Mouse (Mus musculus) midbrain, embryonic 15.5 days (tissue): ENCODE measurements around the gene Cdk2ap2. TPM values are rescaled to one million over a fixed set of nuclear protein-coding genes. Genes with fewer than 3 reads are reported as not detected.
A peak's percentile ranks its signal among the peaks of the same experiment; 100 is the strongest.
"Not testable (repeated sequence)": the region's sequence is repeated elsewhere in the genome, so short reads cannot be mapped to it uniquely, and the experiment has no call there.

Source experiments
- ATAC-seq: fragments of 200-750 bp; cut with Nextera tagmentation; replicated peaks from 2 replicates; pipeline ENCODE4 v1.8.0; 2017; ENCODE audit warnings: moderate TSS enrichment
- H3K27ac ChIP-seq: fragments of 300-500 bp; sonication (generic); 2 replicates; pipeline ENCODE4 v1.5.1; 2015; ENCODE audit warnings: mild to moderate bottlenecking, inconsistent platforms
- H3K27me3 ChIP-seq: fragments of 300-500 bp; sonication (generic); replicated peaks from 2 replicates; pipeline ENCODE4 v1.6.1; 2015; ENCODE audit warnings: inconsistent platforms
- H3K36me3 ChIP-seq: fragments of 300-500 bp; sonication (generic); replicated peaks from 2 replicates; pipeline ENCODE4 v1.6.1; 2015; ENCODE audit warnings: inconsistent platforms
- H3K4me1 ChIP-seq: fragments of 300-500 bp; sonication (generic); 2 replicates; pipeline ENCODE4 v1.6.1; 2015; ENCODE audit warnings: inconsistent platforms
- H3K4me2 ChIP-seq: fragments of 300-500 bp; sonication (generic); 2 replicates; pipeline ENCODE4 v1.6.1; 2015; ENCODE audit warnings: inconsistent platforms, mild to moderate bottlenecking, moderate library complexity
- H3K4me3 ChIP-seq: fragments of 300-500 bp; sonication (generic); 2 replicates; pipeline ENCODE4 v1.5.1; 2015; ENCODE audit warnings: mild to moderate bottlenecking, inconsistent platforms
- H3K9ac ChIP-seq: fragments of 300-500 bp; sonication (generic); 2 replicates; pipeline ENCODE4 v1.6.1; 2015; ENCODE audit warnings: mild to moderate bottlenecking, inconsistent platforms
- H3K9me3 ChIP-seq: fragments of 300-500 bp; sonication (generic); 2 replicates; pipeline ENCODE4 v1.6.1; 2016; ENCODE audit warnings: inconsistent platforms
- WGBS: fragments of 180-500 bp; shearing (Covaris S2); methylation state at CpG from one replicate; pipeline ENCODE4 v1.1.7; 2015; ENCODE audit warnings: mixed read lengths; 5-methylcytosine and 5-hydroxymethylcytosine counted together
- polyA plus RNA-seq: library from polyadenylated mRNA; unstranded; fragments of >200 nt; fragmentation: Nextera tagmentation; extraction: Ambion mirVana; gene quantifications from 2 replicates; pipeline ENCODE4 v1.2.1, GENCODE M21; 2015

Cdk2ap2 gene
- polyA plus RNA-seq, 1 experiment from 2014 or later: 92.3 TPM

GRCm38 (mm10) chr19:4113186-4113805, 16.3 kb downstream of the Cdk2ap2 start:
- Histone ChIP-seq H3K27ac (no peak overlapping the region), H3K4me3 (no peak overlapping the region), H3K4me1 (no peaks in the 10 kb centered on the region), H3K9me3 (no peaks in the 10 kb centered on the region), H3K9ac (no peak overlapping the region), H3K36me3 (peaks cover 61% of the 10 kb centered on the region), H3K4me2 (no peak overlapping the region), H3K27me3 (no peaks in the 10 kb centered on the region)
- no peak for ATAC-seq
- WGBS: 84% methylated on average over 13 of the region's 13 CpGs

GRCm38 (mm10) chr19:4113806-4114230, 16.8 kb downstream of the Cdk2ap2 start:
- Histone ChIP-seq H3K4me2 (no peak overlapping the region), H3K36me3 (peaks cover 61% of the 10 kb centered on the region), H3K9ac (no peak overlapping the region), H3K4me3 (no peak overlapping the region), H3K9me3 (no peaks in the 10 kb centered on the region), H3K27me3 (no peaks in the 10 kb centered on the region), H3K27ac (no peak overlapping the region), H3K4me1 (no peaks in the 10 kb centered on the region)
- 75% methylated on average over 5 of the region's 5 CpGs for WGBS
- ATAC-seq: no peak; the same call in 1 of the 2 replicates

GRCm38 (mm10) chr19:4114551-4114950, 17.6 kb downstream of the Cdk2ap2 start:
- 90% methylated on average over 10 of the region's 10 CpGs for WGBS
- ATAC-seq: no peak
- peaks cover 58% of the 10 kb centered on the region for H3K36me3 ChIP-seq

GRCm38 (mm10) chr19:4115144-4115543, 18.2 kb downstream of the Cdk2ap2 start:
- Histone ChIP-seq H3K36me3 (peaks cover 56% of the 10 kb centered on the region), H3K4me2 (no peak overlapping the region)
- 91% methylated on average over 10 of the region's 10 CpGs for WGBS

More at GRCm38 (mm10) chr19:4114551-4114950, 17.6 kb downstream of the Cdk2ap2 start:
- Histone ChIP-seq H3K4me2 (no peak overlapping the region), H3K9me3 (no peaks in the 10 kb centered on the region), H3K4me1 (no peaks in the 10 kb centered on the region), H3K4me3 (no peak overlapping the region), H3K27me3 (no peaks in the 10 kb centered on the region), H3K27ac (no peak overlapping the region), H3K9ac (no peak overlapping the region)

GRCm38 (mm10) chr19:4115816-4116215, 18.8 kb downstream of the Cdk2ap2 start:
- Histone ChIP-seq H3K9ac (no peak overlapping the region), H3K4me3 (no peak overlapping the region), H3K4me1 (peaks cover 10% of the 10 kb centered on the region), H3K27ac (no peak overlapping the region), H3K36me3 (peaks cover 50% of the 10 kb centered on the region), H3K27me3 (no peaks in the 10 kb centered on the region), H3K4me2 (no peak overlapping the region), H3K9me3 (no peaks in the 10 kb centered on the region)
- ATAC-seq: no peak
- 85% methylated on average over 11 of the region's 11 CpGs for WGBS

More at GRCm38 (mm10) chr19:4115144-4115543, 18.2 kb downstream of the Cdk2ap2 start:
- no peak for ATAC-seq
- H3K27ac ChIP-seq: no peak overlapping the region
- no peak overlapping the region for H3K4me3 ChIP-seq
- H3K9me3 ChIP-seq: no peaks in the 10 kb centered on the region
- peaks cover 3% of the 10 kb centered on the region; the same call in 1 of the 2 replicates for H3K4me1 ChIP-seq
- H3K27me3 ChIP-seq: no peaks in the 10 kb centered on the region
- H3K9ac ChIP-seq: no peak overlapping the region

GRCm38 (mm10) chr19:4117006-4117405, 20.0 kb downstream of the Cdk2ap2 start:
- Histone ChIP-seq H3K27ac (no peak overlapping the region), H3K9me3 (no peaks in the 10 kb centered on the region), H3K4me3 (no peak overlapping the region), H3K27me3 (no peaks in the 10 kb centered on the region), H3K4me2 (no peak overlapping the region), H3K4me1 (peaks cover 10% of the 10 kb centered on the region), H3K9ac (no peak overlapping the region), H3K36me3 (peaks cover 42% of the 10 kb centered on the region)
- ATAC-seq: no peak
- 93% methylated on average over 7 of the region's 7 CpGs for WGBS

GRCm38 (mm10) chr19:4118350-4118749, 21.4 kb downstream of the Cdk2ap2 start:
- 98% methylated on average over 2 of the region's 2 CpGs for WGBS
- H3K4me3 ChIP-seq: no peak overlapping the region
- ATAC-seq: no peak
- no peak overlapping the region for H3K27ac ChIP-seq
- H3K9me3 ChIP-seq: no peaks in the 10 kb centered on the region
- H3K36me3 ChIP-seq: peaks cover 31% of the 10 kb centered on the region
- H3K4me2 ChIP-seq: no peak overlapping the region
- H3K4me1 ChIP-seq: peaks cover 10% of the 10 kb centered on the region
- no peaks in the 10 kb centered on the region for H3K27me3 ChIP-seq
- H3K9ac ChIP-seq: no peak overlapping the region

- Histone ChIP-seq H3K4me3 (no peak overlapping the region), H3K36me3 (peaks cover 16% of the 10 kb centered on the region), H3K4me1 (peaks cover 14% of the 10 kb centered on the region), H3K9ac (no peak overlapping the region), H3K27ac (no peak overlapping the region), H3K4me2 (peak overlapping the region; percentile 42; the same call in 1 of the 2 replicates), H3K27me3 (no peaks in the 10 kb centered on the region), H3K9me3 (no peaks in the 10 kb centered on the region)
- WGBS: 87% methylated on average over 6 of the region's 6 CpGs
- no peak for ATAC-seq
Measured at GRCm38 (mm10) chr19:4119716-4120487, 22.9 kb downstream of the Cdk2ap2 start.

- H3K36me3 ChIP-seq: peaks cover 10% of the 10 kb centered on the region
- peak overlapping the region; percentile 46 for H3K4me3 ChIP-seq
- H3K9me3 ChIP-seq: no peaks in the 10 kb centered on the region
- H3K9ac ChIP-seq: 0 out of 2 replicates have a peak overlapping the region, but pooled peaks have one; percentile 1
- H3K4me2 ChIP-seq: peak overlapping the region; percentile 42
- no peaks in the 10 kb centered on the region for H3K27me3 ChIP-seq
- peaks cover 17% of the 10 kb centered on the region for H3K4me1 ChIP-seq
- 97% methylated on average over 2 of the region's 2 CpGs for WGBS
- ATAC-seq: peak; percentile 7
- peak overlapping the region; percentile 22; the same call in 1 of the 2 replicates for H3K27ac ChIP-seq
Measured at GRCm38 (mm10) chr19:4120496-4120895, 23.5 kb downstream of the Cdk2ap2 start.

GRCm38 (mm10) chr19:4121097-4121805, 24.3 kb downstream of the Cdk2ap2 start:
- H3K4me1 ChIP-seq: peaks cover 18% of the 10 kb centered on the region
- no peaks in the 10 kb centered on the region for H3K9me3 ChIP-seq
- WGBS: 3% methylated on average over 38 of the region's 38 CpGs
- peak overlapping the region; percentile 86 for H3K27ac ChIP-seq
- ATAC-seq: peak; percentile 91
- no peaks in the 10 kb centered on the region for H3K27me3 ChIP-seq
- peak overlapping the region; percentile 42 for H3K4me2 ChIP-seq
- peak overlapping the region; percentile 49; the same call in 1 of the 2 replicates for H3K9ac ChIP-seq
- 0 out of 2 replicates have a peak, but pooled peaks cover 5% of the 10 kb centered on the region for H3K36me3 ChIP-seq
- peak overlapping the region; percentile 46 for H3K4me3 ChIP-seq

GRCm38 (mm10) chr19:4121896-4122295, 24.9 kb downstream of the Cdk2ap2 start:
- ATAC-seq: not testable (repeated sequence)
- H3K27ac ChIP-seq: peak overlapping the region; percentile 86; the same call in 1 of the 2 replicates
- WGBS: 61% methylated on average over 6 of the region's 6 CpGs

More at GRCm38 (mm10) chr19:4121896-4122295, 24.9 kb downstream of the Cdk2ap2 start:
- not testable (repeated sequence) for H3K9me3 ChIP-seq, H3K27me3 ChIP-seq, H3K36me3 ChIP-seq, H3K9ac ChIP-seq
- Histone ChIP-seq H3K4me2 (peak overlapping the region; percentile 42), H3K4me1 (peaks cover 24% of the 10 kb centered on the region), H3K4me3 (peak overlapping the region; percentile 46; the same call in 1 of the 2 replicates)
